Mouse (Mus musculus) liver (tissue): Measurements from ENCODE around the gene Car10.
"Not testable (repeated sequence)": the region's sequence is repeated elsewhere in the genome, so short reads cannot be mapped to it uniquely, and the experiment has no call there.

Experiments
- DNase-seq: peaks from one replicate; pipeline ENCODE4 v3.0.0-alpha.2; 2020; ENCODE audit warnings: mixed read lengths

The Car10 gene

DNA sequence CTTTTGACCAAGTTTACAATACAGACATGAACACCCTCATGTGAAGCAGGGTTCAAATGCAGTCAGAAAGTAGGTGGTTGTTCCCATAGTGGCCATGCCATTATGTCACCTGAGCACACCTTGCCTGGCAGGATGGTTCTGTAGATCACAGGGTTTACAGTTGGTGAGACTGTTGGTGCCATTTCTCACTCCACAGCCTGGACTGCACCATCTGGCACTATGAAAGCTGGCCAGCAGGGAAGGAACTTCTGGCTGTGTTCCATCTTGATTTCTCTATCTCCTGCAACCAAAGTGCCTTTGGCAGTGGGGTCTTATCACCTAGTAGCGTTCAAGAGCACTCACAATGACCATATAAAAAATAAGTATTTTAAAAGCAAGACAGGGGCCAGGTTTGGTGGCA is 303.3 kb downstream of the Car10 start:
- DNase-seq = not testable (repeated sequence)

DNA sequence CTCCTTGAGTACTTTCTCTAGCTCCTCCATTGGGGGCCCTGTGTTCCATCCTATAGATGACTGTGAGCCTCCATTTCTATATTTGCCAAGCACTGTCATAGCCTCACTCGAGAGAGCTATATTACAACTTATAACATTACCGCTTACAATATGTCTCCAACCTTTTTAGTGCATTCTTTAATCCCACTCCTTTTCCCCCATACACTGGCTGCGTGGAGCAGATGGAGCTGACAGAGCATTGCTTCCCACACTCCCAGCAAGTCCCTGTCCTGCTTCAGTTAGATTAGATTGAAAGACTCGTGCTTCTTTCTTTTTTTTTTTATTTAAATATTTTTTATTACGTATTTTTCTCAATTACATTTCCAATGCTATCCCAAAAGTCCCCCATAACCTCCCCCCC is 310.2 kb downstream of the Car10 start:
- DNase-seq = no peak

DNA sequence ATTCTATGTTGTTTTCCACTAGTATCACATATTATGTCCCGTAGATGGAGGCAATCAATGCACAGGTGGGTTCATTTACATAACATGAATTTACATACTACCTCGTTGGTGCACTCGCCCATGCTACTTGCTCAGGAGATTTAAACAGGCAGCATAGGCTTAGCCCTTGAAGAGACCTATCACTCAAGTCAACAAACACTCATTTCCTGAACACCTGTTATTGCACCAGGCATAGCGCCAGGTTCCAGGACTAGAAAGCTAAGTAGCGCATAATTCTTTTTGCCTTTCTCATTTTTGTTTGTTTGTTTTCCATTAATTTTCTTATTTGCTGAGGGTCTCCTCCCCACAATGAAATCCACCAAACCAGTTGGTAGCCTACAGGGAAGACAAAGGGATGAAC is 333.7 kb downstream of the Car10 start:
- DNase-seq = no peak

DNA sequence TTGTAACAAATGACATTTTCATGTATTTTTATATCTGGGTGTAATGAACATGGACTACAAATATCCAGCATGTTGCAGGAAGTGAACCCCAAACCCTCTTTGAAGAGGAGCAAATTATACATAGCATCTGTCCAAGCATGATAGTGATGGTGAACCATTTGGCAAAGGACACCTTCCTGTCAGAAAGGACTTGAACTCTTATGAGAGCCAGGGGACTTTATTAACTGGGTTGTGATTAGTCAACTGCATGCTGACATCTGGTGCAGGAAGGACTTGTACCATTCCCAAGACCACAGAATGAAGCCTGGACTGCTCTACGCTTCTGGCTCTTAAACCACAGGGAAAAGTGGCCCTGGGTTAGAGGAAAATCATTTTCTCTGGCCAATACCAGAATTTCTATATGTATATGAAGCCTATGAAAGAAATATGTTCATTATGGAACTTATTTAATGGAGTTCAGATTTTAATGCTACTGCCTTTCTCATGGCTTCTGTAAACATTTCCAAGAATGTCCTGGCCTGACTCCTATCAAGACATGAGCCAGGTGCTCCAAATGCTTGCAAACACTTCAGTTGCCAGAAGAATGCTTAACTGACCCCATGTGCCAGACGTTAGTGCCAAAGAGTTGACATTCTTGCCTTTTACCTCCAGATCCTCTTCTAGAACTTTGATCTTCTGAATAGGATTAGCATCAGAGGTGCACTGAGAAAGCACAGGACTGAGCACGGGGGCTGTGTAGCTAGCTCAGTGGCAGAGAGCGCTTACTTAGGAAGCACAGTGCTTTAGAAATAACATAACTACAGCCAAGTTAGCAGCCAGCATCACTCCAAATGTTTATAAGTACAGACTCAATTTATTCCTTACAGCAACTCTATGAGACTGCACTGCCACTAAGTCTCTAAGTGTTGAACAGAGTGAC is 337.4 kb downstream of the Car10 start:
- DNase-seq = no peak

DNA sequence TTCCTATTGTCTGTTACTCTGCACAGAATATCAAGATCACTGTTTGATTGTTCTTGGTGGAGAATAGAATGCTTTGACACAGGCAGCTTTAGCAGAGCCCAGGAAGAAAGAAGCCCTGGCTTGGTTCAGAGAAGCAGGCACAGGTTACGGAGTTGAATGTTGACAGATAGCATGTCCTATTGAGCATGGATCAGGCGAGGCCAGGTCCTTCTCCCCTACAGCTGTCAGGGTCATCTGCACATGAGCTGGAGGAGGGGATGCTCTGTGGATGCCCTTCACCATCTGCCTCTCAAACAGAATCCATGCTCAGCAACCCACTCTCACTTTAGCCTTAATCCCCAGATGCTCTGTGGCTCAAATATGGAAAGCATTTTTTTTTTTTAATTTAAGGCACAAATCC is 339.1 kb downstream of the Car10 start:
- DNase-seq = no peak

DNA sequence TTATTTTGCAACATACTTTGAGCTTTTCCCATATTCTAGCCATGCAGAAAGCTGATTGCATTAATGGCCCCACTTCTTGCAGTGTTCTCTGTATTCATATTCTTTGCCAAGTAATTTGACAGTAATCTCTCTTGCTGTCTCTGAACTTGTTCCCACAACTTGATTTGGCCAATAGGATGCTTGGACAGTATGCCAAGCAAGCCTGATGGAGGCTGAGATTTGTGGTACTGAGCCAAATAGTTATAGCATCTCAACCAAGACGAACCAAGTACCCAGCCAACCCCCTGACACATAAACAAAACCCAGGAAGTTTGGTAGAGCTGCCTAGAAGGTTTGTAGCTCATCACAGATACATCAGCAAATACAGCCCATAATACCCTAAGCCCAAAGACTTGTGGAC is 342.6 kb downstream of the Car10 start:
- no peak for DNase-seq

DNA sequence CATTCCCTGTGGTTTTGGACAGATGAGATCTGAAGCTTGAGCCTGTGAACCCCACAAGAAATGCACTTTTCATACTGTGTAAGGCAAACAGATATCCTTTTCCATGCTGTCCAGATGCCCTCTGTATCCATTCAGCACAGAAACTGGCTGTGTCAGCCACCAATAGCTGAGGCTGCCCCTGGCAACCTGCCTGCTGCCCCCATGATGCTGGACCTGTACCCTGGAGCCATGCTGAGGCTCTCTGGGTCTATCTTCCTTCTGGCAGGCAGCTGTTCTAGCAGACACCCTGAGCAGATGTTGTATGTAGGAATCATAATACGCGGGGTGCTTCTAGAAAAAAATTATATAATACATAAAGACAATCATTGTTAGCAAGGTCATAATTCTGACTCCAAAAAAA is 345.9 kb downstream of the Car10 start:
- DNase-seq = no peak

DNA sequence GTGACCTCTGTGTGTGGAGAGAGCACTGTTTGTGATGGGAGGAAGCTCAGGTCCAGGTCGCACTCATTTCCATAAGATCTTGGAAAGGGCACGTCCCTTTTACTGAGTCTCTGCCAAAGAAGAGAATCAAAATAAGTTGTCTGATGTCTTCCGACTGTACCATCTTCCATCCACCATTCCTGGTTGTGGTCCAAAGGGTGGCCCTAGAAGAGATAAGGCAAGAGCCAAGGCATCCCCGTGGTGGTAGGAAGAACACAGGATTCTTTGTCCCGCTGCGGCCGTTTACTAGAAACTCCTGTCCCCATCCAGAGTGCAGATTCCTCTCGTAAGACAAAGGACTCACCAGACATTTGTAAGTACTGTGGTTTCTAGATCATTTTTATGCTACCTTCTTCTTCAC is 346.9 kb downstream of the Car10 start:
- DNase-seq = no peak

DNA sequence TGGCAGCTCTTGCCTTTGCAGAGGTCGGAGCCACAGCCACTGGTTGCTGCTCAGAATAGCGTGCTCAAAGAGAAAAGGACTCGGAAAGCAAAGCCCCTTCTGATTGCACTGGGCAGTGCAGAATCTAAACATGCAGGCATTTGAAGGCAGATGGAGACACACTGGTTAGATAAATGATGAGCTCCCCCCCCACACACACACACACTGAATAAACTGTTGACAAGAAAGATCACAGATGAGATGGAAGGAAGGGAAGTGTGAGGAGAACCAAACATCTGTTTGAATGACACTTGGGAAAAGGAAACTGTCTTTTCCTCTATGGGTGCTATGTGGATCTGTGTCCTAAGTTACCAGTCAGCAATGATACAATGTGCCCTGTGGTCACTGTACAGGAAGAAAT is 349.7 kb downstream of the Car10 start:
- DNase-seq = no peak

DNA sequence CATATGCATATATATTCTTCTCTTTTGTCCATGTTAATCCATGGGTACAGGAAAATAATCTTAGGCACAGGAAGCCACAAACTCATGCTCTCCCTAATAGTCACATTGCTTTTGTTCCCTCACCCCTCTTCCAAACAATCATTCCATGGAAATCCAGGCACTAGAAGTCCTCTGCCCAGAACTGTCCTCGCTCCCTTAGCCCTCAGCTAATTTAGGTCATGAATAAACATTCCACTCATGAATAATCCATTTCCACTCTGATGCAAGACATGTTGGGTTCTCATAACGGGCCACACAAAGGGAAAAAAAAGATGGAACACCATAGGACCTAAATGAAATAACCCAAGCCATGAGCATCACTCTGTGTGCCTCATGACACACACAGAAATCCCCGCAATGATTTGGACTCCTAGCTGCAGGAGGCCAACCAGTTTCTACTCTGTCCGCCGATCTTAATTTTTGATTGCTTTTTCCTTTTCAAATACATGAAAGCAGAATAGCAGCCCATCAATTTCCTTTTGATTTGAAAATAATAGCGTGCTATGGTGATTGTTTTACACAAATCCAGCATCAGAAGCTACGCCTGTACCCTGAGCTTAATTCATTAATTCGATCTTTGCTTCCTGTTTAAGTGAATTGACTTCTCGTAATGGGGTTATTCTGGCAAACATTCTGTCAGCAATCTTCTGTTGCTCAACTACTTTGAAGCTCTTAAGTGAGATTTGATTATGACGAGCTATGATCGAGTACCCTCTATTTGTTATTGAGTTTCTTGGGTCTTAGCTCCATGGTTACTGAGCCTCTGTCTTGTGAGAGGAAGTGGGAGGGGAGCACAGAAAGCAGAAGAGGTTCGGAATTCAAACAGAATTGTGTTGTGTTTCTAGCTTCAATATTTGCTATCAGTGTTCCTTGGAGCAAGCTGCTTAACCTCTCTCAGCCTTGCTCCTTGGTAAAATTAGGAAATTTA is 350.7 kb downstream of the Car10 start:
- no peak for DNase-seq

DNA sequence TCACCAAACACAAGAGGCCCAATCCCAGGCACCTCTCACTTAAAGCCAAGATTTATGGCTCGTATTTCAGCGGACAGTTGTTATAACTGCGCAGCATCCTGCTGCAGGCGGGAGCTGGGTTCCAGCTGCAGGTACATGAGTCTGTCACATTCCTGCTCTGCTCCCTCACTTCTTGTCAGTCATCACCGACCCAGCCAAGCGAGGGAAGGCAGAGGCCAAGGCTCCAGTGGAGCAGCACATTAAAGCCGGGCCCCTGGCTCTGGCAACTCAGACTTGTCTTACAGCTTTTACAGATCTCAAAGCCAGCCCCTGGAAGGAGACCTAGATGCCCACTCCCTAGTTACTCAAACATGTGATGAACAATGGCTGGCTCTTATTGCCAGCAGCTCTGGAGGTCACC is 352.7 kb downstream of the Car10 start:
- DNase-seq = no peak

DNA sequence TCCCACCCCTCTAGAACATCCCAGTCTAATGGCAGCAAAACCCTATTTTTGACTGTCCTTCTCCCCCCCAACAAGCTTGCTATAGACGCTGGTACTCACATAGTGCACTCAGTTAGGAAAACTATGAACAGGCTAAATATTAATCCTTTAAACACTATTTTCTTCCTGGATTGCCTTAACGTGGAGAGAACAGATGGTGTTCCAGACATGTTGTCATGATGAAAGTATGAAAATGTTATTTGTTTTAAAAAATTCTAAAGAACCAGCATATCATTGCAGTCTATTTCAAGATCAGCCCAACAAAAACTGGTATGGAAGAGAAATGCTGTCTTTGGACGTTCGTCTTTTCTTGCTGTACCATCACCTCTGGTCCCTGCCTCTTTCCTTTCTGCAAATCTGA is 368.4 kb downstream of the Car10 start:
- DNase-seq = no peak

DNA sequence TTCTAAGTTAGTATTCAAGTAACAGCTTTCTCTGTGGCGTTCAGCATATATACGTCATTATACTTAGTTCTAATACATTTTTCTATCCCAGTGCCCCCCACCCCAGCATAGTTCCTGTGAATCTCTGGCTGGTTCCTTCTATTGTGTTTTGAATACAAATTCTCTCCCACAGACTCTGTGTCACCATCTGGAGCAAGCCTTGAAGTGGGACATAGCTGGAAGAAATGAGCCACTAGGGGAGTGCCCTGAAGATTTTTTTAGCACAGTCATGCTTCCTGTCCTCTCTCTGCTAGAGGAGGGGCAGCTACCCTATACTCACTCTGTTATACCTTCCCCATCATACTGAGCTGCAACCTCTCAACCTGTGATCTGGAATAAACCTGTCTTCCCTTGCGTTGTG is 369.9 kb downstream of the Car10 start:
- no peak for DNase-seq

DNA sequence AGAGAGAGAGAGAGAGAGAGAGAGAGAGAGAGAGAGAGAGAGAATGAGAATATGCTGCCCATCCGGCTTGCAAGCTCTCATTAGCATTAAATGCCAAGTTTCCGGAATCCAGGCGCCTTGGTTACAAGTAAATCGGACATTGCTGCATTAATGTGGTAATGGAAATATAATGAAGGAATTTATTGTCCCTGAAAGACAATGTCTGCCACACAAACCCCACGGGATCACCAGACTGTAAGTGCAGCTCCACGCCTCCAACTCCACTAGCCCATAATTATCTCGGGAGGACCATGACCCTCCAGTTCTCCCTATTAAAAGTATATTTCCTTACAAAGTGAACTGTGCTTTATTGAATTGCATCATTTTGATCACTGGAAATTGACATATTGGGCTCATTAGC is 372.9 kb downstream of the Car10 start:
- DNase-seq = no peak

DNA sequence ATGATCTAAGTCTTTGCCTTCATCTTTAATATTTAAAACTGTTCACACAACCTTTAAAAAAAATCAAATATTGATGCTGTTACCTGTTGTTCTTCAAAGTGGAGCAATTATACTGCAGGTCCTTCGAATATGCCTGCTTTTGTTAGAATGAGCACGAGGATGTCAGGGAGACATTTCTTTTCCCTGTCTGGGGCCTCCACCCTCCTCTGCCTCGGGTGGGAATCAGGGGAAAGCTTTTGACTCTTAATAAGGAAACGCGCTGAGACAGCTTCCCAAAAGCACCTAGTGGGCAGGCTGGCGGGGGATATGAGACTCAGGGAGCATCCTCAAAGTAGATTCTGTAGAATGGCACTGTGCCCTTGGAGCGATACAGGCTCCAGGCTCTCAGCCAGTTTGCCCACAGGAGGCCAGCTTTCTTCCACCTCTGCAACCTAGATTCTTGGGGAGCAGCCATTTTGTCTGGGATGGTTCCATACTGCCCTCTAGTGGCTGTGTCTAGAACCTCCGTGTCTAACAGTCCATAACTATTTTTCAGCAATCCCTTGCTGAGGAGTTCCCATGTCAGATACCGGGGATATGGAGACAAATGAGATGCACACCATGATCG is 373.8 kb downstream of the Car10 start:
- DNase-seq = peak; percentile 35

DNA sequence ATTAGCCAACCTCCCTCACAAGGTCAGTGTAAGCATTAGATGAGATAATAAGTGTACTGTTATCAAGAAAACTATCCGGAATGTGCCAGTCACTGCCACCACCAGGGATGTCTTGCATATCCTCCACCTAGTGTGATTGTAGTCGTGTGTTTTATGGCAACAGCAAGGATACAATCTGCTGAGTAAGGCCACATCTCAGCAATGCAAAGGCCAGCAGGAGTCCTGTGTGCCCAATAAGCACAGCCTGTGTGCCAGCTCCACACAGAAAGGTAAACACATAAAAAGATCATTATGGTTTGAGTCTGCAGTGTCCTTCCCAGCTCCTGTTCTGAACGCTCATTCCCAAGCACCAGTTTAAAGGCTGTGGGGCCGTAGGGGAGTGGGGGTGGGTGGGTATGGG is 386.8 kb downstream of the Car10 start:
- DNase-seq = no peak

DNA sequence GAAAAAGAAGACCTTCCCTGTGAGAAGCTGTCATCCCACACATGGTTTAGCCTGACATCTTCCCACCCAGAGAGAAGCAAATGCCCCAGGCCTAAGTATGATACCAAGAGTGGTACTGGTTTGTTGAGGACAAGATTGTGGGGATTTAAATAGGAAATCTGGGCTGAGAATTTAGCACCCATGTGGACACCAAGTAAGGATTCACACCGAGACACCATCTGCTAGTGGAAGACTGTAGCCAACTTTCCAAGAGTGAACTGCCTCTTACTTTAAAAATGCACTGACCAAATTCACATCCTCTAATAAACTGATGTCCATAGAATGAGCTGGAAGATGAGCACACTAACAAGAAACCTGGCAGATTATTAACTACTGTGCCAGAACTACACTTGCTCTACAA is 389.2 kb downstream of the Car10 start:
- no peak for DNase-seq

DNA sequence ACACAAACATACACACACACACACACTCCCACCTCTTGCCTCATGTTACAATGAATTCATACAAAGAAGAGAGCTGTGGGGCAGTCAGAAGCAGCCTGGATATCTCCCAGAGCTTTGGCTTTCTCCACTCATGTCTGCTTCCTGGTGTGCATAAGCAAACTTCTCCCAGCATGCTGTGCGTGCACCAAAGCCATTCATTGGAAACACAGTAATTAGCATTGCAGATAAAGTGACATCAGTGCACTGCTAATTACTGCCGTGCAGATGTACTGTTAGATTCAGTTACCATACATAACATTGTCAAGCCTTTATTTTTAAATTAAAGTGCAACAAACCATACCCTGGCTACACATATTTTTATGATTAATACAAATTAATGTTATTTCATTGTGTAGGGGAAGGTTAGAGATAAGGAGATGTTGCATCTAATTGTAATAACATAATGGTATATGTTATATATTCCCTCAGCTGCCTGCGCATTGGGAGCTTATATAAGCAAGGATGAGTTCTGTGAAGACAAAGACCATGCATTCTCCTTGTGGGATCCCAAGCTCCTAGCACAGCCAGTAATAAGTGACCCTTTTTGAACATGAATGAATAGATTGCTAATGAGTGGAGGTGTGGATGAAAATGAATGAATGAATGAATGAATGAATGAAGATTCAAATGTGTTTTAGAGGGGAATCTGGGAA is 390.2 kb downstream of the Car10 start:
- no peak for DNase-seq

DNA sequence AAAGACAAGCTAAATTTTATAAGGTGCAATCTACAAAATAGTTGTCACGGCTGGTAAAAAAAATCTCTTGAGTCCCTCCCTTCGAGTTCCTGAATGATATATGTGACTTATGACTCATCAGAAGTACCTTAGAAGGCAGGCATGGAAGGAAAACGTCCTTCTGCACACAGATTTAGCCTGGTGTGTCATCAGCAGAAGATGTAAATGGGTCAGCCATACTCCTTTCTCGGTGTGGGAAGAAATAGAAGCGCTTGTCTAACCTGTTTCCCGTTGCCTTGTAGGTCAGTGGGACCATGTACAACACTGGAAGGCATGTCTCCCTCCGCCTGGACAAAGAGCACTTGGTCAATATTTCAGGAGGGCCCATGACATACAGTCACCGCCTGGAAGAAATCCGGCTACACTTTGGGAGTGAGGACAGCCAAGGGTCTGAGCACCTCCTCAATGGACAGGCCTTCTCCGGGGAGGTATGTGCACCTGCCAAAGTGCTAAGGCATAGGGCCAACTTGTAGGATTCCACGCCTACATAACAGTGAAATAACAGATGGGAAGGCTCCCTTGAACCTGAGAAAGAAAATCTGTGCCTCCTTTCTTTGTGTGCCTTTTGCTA is 392.5 kb downstream of the Car10 start:
- DNase-seq = no peak

DNA sequence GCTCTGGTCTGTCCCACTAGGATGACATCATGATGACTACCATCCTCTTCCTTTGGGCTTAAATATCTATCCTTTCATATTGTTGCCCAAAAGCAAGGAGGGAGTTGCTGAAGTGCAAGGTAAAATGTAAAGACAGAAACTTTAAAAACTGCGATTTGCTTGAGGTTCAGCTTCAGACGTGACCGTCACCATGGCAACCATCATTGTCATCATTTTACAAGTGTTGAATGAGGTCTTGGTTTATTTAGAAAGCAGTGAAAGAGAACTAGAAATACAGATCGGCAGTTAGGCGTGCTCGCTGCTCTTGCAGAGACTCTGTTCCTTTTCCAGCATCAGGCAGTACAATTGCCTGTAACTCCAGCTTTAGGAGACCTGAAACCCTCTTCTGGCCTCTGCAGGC is 400.1 kb downstream of the Car10 start:
- no peak for DNase-seq

DNA sequence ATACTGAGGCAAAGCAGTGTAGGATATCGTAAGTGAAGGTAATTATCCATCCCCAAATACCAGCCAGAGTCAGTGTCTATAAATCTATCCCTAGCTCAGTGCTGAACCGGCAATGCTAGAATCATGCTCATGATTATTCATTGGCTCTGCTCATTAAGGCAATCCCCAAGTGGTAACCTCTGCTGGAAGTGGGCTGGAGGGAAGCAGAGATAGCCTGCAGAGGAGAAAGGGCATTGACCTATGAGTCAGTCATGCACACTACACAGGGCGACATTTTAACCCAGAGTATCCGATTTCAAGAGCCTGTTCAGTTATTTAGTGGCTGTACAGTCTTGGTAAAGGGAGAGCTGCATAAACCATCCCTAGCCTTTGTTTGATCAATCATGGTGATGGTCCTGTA is 402.6 kb downstream of the Car10 start:
- no peak for DNase-seq

DNA sequence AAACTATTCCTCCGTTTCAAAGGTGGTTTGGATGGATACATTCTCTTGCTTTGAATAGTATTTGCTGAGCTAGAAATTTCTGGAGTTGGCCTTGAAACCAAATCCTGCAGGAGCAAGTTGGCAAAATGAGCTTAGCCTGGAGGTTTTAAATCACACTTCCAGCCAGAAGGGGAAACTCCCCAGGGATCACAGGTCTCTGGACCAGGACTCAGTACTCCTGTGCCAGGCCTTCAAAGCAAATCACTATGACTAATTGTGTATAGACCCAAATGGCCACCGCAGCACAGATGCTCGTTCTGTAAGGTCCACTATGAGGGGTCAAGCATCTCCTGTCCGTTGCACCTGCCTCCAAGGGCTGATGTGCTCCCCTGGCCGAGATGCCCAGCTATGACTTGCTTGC is 403.8 kb downstream of the Car10 start:
- DNase-seq = no peak
